29 mouse cellular contexts compared by ENCODE assay signal in genomic region chr8:107657741-107658140, GRCm38 (mm10).
"Had no signal": no experiment of that assay in that cellular context is flagged by ENCODE, and none has a peak within 500 bp of the region (broad histone marks: within the 10 kb centered on the region; RNA-seq: fewer than 3 reads in every experiment).

No protein-coding gene starts in this region.

- DNase-seq: heart, postnatal 10 days; heart, postnatal 14 days; heart, postnatal 4 days; kidney, adult 11 months; kidney, adult 18-20 months; kidney, adult 2 months; kidney, adult 8-10 months; kidney, adult 9 months; kidney, postnatal 10 days; kidney, postnatal 14 days; kidney, postnatal 25 days; kidney, postnatal 36 days; kidney, postnatal 4 days; layer of hippocampus, adult 9-11 months; layer of hippocampus, postnatal 36 days had no signal

- H3K27me3 ChIP-seq: heart, embryonic 12.5 days; heart, embryonic 13.5 days; heart, embryonic 15.5 days; hindbrain, embryonic 12.5 days; hindbrain, embryonic 13.5 days; hindbrain, embryonic 15.5 days; intestine, embryonic 15.5 days; kidney, embryonic 15.5 days had no signal

- H3K27ac ChIP-seq: heart, embryonic 13.5 days; heart, embryonic 15.5 days; hindbrain, embryonic 10.5 days; hindbrain, embryonic 12.5 days; hindbrain, embryonic 13.5 days; hindbrain, embryonic 14.5 days; hindbrain, embryonic 15.5 days; hindbrain, postnatal 0 days; intestine, embryonic 15.5 days; kidney, embryonic 15.5 days; kidney, postnatal 0 days; layer of hippocampus, adult 2 months; left cerebral cortex, adult 2 months had no signal

- H3K4me1 ChIP-seq: heart, embryonic 12.5 days; heart, embryonic 13.5 days; heart, embryonic 15.5 days; hindbrain, embryonic 10.5 days; hindbrain, embryonic 12.5 days; hindbrain, embryonic 13.5 days; hindbrain, embryonic 15.5 days; intestine, embryonic 15.5 days; kidney, embryonic 15.5 days had no signal

- H3K36me3 ChIP-seq: heart, embryonic 12.5 days; heart, embryonic 13.5 days; heart, embryonic 15.5 days; hindbrain, embryonic 10.5 days; hindbrain, embryonic 12.5 days; hindbrain, embryonic 13.5 days; hindbrain, embryonic 15.5 days; intestine, embryonic 15.5 days; kidney, embryonic 15.5 days had no signal

- H3K4me3 ChIP-seq: heart, embryonic 12.5 days; heart, embryonic 13.5 days; heart, embryonic 15.5 days; hindbrain, embryonic 10.5 days; hindbrain, embryonic 12.5 days; hindbrain, embryonic 13.5 days; hindbrain, embryonic 15.5 days; intestine, embryonic 15.5 days; kidney, embryonic 15.5 days; layer of hippocampus, adult 2 months; left cerebral cortex, adult 2 months had no signal

- H3K9me3 ChIP-seq: heart, embryonic 12.5 days; heart, embryonic 13.5 days; heart, embryonic 15.5 days; hindbrain, embryonic 10.5 days; hindbrain, embryonic 12.5 days; hindbrain, embryonic 13.5 days; hindbrain, embryonic 15.5 days; intestine, embryonic 15.5 days; kidney, embryonic 15.5 days had no signal
